Mouse (Mus musculus): Measurements from ENCODE around the gene Evx1.

The Evx1 gene

GRCm38 (mm10) chr6:52313391-52314303 is at the start of gene Evx1:
Gene Evx1, plus strand, starts transcription at chr6:52313498.
- peak; percentile 71 for DNase-seq (ENCODE audit: low read depth, low spot score)

DNA sequence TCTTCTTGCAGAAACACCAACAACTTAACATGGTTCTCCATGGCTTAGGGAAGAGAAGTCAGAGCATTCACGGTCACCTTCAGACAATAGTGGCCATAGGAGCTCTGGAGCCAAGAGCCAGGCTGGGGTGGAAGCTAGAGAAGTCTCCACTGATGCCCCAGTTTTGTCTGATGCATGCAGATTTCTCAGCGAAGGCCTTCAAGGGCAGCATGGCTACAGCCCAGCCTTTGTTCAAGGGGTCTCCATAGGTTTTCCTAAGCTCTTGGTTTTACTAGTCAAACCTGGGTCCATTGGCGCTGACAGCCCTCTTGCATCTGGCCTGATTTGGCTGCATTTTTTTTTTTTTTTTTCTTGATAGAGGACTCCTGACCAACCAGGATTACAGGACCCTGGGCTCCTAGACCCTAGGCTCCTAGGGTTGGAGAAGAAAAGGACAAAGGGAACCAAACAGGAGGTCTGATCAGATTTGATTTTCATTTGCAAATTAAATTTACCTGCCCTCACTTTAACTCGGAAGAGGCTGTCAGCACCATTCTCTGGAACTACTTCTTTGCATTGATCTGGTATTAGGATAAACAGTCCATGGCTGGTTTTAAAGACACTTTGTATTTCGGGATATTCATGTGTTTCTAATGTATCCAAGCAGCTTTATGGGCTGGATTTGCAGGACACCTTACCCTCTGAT is 49.0 kb upstream of the Evx1 start:
- DNase-seq (ENCODE audit: low read depth, low spot score): no peak

- no peak for DNase-seq (ENCODE audit: low read depth, low spot score)
Measured at GRCm38 (mm10) chr6:52265306-52265912, 47.9 kb upstream of the Evx1 start.

DNA sequence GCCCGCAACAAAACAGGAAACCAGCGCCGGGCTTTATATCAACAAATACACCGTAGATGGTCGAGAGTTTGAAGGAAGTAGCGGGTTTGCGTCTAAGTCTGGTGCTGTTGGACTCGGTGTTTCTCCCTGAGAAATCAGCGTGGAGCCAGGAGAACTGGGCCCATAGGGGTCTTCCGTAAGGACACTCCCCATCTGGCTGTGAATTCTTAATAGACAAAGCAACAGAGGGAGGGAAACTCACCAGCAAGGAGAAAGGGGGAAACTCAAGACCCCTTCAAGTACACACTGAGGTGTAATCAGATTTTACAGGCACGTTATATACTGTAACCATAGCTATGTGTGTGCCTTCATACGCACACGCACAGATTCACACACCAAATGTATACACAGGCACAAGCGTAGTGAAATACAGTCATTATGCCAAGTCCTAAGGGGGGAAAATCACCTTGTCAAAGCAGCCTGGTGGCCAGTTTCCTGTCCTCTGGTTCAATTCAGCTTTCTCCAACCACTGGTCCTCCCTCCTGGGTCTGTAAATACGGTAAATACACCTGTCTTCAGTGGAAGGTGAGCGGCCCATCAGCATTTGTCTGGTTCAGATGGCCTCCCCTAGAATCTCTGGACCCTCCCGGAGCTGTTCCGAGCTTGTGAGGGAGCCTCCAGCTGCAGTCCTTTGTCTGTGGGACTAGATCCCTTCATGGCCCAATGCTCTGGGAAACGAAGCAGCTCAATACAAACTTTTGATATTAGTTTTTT is 47.2 kb upstream of the Evx1 start:
- DNase-seq (ENCODE audit: low read depth, low spot score): no peak

GRCm38 (mm10) chr6:52266666-52266985 is 46.7 kb upstream of the Evx1 start:
- no peak for DNase-seq (ENCODE audit: low read depth, low spot score)

DNA sequence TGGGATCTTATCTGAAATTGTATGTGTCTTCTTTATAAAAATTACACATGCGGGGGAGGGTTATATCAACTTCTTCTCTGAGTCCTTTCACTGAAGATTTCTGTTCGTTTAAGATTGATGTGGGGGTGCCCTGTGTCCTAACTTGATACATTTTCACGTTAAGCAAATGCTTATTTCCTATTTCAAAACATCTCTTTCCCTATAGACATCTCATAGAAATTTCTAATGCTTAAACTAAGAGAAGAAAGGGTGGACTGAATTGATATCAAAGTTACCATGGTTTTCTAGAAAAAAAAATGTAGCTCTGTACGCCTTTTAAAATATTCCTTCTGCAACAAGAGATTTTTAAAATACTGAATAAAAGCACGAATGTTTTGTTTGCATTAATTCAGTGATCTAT is 46.1 kb upstream of the Evx1 start:
- DNase-seq (ENCODE audit: low read depth, low spot score): no peak

- DNase-seq (ENCODE audit: low read depth, low spot score): no peak
Measured at GRCm38 (mm10) chr6:52267691-52268090, 45.6 kb upstream of the Evx1 start.

- no peak for DNase-seq (ENCODE audit: low read depth, low spot score)
Measured at GRCm38 (mm10) chr6:52268341-52268740, 45.0 kb upstream of the Evx1 start.

DNA sequence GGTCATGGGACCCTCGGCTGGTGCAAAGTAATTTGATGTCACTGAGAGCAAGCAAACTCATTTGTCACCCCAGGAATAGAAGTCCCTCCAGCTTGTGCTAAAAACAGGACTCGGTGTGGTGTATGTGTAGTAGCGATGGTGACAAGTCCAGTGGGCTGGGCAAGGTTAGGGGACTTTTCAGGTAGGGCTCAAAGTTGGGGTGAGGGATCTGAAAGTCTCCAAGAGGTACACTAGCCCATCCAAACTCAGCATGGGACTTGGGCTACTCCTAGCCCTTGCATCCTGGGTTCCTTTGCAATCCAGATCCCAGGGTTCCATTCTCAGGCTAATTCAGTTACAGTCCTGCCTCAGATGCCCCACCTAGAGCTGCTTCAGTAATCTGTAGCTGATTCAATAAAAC is 44.5 kb upstream of the Evx1 start:
- no peak for DNase-seq (ENCODE audit: low read depth, low spot score)

DNA sequence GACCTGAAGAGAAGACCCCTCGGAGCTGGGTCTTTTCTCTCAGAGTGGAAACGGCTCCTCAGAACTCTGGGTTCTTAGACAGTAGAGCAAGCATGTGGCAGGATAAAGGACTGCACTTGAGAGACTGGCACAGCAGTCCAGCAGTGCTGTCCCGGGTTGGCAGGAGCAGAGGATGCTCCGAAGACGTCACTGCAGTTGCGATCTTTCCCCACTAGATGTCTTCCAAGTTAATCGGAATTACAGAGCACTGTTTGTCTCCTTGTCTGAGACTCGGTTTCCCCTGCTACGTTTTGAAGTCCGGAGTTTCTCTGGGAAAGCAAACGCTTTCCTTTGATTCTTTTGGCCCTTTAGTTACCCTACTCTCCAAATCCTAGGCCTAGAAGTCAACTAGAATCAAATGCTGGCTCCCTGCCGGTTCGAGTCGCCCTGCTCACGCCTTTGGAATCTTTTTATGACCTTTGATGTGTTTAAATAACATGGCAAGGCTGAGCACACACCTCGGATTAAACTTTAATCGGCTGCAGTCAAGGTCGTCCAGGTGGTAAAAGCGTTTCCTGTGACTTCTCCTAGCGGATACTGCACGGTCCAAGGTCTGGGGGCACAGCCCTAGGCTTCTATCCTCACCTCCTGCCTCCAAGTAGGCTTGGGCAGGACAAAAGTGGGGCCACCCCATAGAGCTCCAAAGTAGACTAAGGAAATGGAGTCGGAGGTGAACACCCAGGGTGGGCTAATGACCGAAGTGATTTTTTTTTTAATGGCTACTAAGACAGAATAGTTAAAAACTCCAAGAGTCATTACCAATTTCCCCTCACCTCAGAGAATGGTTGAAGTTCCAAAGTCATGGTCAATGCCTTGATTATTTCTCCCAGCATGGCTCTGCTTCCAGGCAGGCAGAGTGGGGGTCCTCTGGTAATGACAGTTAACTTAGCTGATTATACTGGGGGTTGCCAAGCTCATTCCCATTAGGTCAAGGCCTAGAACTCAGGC is 42.5 kb upstream of the Evx1 start:
- peak; percentile 79 for DNase-seq (ENCODE audit: low read depth, low spot score)

DNA sequence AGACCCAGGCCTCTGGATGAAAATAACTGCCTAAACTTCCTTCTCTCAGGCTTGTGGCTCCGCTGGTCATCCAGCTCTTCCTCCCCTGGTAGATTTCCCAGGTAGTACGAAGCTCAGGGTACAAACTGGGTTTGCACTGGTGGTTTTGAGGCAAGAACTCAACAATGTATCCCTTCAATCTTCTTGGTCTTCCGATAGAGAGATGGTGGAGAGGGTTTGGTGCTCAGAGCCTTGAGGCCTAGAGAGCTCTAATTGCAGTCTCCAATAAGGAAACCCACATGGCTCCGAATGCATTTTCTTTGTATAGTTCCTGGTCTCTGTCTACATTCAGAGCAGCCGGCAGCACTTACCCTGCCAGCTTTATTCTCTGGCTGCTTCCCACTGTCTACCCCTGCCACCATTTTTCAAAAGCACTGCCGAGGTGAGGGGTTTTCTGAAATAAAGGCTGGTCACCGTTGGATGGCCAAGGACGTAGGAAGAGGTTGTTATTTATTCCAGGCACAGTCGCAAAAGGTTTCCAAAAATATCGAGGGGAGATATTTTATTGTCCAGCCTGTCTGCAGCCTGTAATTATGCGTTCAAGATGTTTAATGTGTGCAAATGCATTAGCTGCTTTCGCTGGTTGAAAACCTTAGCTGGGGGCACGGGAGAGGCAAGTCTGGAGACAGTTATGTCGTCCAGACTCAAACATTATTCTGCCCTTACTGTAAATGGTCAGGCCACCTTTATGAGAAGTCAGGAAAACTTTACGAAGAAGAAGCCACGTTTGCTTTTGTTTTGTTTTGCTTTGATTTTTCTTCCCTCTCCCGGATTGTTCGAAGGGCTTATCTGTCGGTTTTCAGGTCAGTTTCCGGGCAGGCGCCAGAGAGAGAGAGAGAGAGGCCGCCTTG is 40.3 kb upstream of the Evx1 start:
- DNase-seq (ENCODE audit: low read depth, low spot score): no peak

GRCm38 (mm10) chr6:52273656-52274280 is 39.5 kb upstream of the Evx1 start:
- no peak for DNase-seq (ENCODE audit: low read depth, low spot score)

DNA sequence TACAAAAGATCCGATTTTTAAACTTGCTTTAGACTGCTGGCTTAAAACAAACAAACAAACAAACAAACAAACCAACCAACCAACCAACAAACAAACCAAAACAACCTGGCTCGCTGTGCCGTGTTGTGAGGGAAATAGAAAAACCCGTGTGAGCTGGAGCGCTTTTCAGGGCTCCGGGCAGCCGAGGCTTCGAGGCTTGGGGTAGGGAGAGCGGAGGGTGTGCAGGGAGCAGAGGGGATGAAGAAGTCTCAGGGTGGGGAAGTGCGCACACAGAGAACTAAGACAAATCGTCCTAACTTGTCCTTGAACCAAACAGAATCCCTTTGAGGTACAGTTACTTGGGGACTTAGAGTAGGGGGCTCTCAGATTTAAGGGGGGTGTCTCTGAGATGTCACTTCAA is 38.7 kb upstream of the Evx1 start:
- peak; percentile 29 for DNase-seq (ENCODE audit: low read depth, low spot score)

- no peak for DNase-seq (ENCODE audit: low read depth, low spot score)
Measured at GRCm38 (mm10) chr6:52275563-52276280, 37.6 kb upstream of the Evx1 start.

DNA sequence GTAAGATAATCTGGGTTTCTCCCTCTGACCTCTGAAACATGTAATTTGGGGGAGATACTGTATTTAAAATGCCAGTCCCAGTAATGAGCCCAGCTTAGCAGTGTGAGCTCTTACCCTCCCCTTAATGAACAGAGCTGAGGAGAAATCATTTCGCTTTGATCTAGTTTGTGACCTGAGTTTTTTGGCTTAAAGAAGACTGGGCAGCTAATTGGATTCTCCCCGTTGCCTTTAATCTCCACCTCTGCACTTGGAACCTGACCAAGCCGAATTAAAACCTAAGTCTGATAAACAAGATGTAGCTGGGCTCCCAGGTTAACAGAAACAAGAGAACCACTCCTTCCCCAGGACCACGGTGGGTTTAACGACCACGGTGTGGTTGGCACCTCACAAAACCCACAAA is 36.9 kb upstream of the Evx1 start:
- no peak for DNase-seq (ENCODE audit: low read depth, low spot score)

- DNase-seq (ENCODE audit: low read depth, low spot score): no peak
Measured at GRCm38 (mm10) chr6:52276920-52277319, 36.4 kb upstream of the Evx1 start.

- DNase-seq (ENCODE audit: low read depth, low spot score): no peak
Measured at GRCm38 (mm10) chr6:52281084-52281483, 32.2 kb upstream of the Evx1 start.

- DNase-seq (ENCODE audit: low read depth, low spot score): no peak
Measured at GRCm38 (mm10) chr6:52283896-52284295, 29.4 kb upstream of the Evx1 start.

DNA sequence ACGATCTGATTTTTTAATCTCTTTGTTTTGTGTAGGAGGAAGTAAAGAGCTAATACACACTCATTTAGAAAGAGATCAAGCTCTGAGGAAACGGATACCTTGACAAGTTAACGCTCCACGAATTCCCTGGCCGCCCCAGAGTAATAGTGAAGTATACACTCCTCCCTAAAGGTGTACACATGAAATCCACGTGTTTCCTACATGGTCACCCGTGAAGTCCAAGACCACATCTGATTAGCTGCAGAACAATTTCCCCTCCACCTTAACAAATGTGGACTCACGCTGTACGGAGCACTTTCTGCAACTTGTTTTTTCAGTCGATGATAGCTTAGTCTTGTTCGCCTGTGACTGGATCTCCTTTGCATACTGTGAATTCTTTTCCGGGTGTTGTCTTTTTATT is 23.1 kb upstream of the Evx1 start:
- DNase-seq (ENCODE audit: low read depth, low spot score): no peak

All from ES-CJ7 (cell line).